Mouse (Mus musculus) testis, adult 2 months (tissue): ENCODE measurements around the gene Per3. TPM values are rescaled to one million over a fixed set of nuclear protein-coding genes. Genes with fewer than 3 reads are reported as not detected.

Experiments
- H3K27ac ChIP-seq: fragments of 200-500 bp; 2 replicates; pipeline ENCODE4 v1.5.1; 2012; ENCODE audit warnings: low read depth, low read length; ENCODE audit not compliant: control insufficient read depth, insufficient read depth
- H3K27me3 ChIP-seq: fragments of 200-500 bp; 2 replicates; pipeline ENCODE4 v1.6.1; 2012; ENCODE audit warnings: mild to moderate bottlenecking, low read length, moderate library complexity; ENCODE audit not compliant: control insufficient read depth, insufficient read depth
- H3K36me3 ChIP-seq: fragments of 200-500 bp; 2 replicates; pipeline ENCODE4 v1.6.1; 2012; ENCODE audit warnings: mild to moderate bottlenecking, low read length; ENCODE audit not compliant: control insufficient read depth, insufficient read depth
- H3K4me1 ChIP-seq: fragments of 200-500 bp; 2 replicates; pipeline ENCODE4 v1.6.1; 2012; ENCODE audit warnings: low read length; ENCODE audit not compliant: control insufficient read depth, insufficient read depth
- H3K4me3 ChIP-seq: fragments of 200-500 bp; 2 replicates; pipeline ENCODE4 v1.5.1; 2012; ENCODE audit warnings: low read depth, mild to moderate bottlenecking, low read length, moderate library complexity, mixed read lengths; ENCODE audit not compliant: control insufficient read depth
- CTCF ChIP-seq: fragments of 200-500 bp; IDR thresholded peaks from 2 replicates; pipeline ENCODE4 v1.5.1; 2012; ENCODE audit warnings: low read depth, mild to moderate bottlenecking, inconsistent platforms, low read length, moderate library complexity; ENCODE audit not compliant: control insufficient read depth, insufficient read depth, insufficient replicate concordance
- POLR2A ChIP-seq: fragments of 200-500 bp; IDR thresholded peaks from 2 replicates; pipeline ENCODE4 v1.6.1; 2012; ENCODE audit warnings: low read depth, mild to moderate bottlenecking, inconsistent platforms, low read length, moderate library complexity; ENCODE audit not compliant: control insufficient read depth
- polyA plus RNA-seq: library from polyadenylated mRNA; depleted of rRNA; stranded (reverse); fragments of >200 nt; gene quantifications from 2 replicates; pipeline ENCODE4 v1.2.3, GENCODE M21; 2012

Per3 gene
- polyA plus RNA-seq, 1 experiment, result 5.7 TPM

DNA sequence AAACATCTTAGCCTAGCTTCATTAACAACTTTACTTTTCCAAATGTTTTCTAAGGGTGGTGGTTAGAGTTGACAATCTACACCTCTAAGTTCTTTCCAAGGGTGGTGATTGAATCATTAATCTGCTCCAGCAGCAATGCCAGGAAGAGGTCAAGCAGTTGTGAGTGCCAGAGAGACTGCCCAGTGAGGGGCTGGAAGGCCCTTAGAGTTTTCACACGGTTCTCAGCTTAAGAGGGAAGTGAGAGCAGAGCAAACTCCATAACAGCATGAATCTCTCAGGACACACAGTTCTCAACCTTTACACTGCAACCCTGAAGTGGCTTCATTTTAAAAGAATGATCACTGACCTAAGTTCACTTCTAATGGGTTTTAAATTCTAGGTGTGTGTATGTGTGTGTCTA, 69.3 kb downstream of the Per3 start:
- Histone ChIP-seq H3K27me3 (no peaks in the 10 kb centered on the region), H3K4me3 (no peak overlapping the region), H3K4me1 (no peaks in the 10 kb centered on the region), H3K36me3 (no peaks in the 10 kb centered on the region), H3K27ac (no peak overlapping the region)
- TF ChIP-seq CTCF, result no peak
- TF ChIP-seq POLR2A, result no peak

DNA sequence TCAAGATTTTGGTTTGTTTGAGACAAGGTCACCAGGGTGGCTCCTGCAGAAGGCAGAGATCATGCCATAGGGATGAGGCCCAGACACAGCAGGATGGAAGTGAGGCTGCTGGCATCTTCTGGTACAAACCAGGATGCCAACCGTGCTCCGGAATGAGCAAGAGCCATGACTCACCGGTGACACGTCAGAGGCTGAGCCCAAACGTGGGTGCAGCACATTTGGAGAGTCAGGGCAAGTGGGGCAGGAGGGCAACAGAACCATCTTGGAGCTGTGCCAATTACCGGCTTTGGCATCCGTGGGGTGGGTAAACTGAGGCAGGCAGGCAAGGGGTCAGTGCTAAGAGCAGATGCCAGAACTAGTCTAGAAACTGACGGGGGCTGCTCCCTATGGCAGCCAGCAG, 71.2 kb downstream of the Per3 start:
- TF ChIP-seq POLR2A (no peak), CTCF (no peak)
- H3K36me3 ChIP-seq, result no peaks in the 10 kb centered on the region
- no peaks in the 10 kb centered on the region for H3K4me1 ChIP-seq

GRCm38 (mm10) chr4:150968956-150969355, 75.5 kb downstream of the Per3 start:
- H3K36me3 ChIP-seq, result no peaks in the 10 kb centered on the region
- TF ChIP-seq CTCF (no peak), POLR2A (no peak)
- H3K4me3 ChIP-seq, result no peak overlapping the region
- H3K27me3 ChIP-seq, result no peaks in the 10 kb centered on the region
- H3K27ac ChIP-seq, result no peak overlapping the region
- peaks cover 16% of the 10 kb centered on the region for H3K4me1 ChIP-seq

More for the DNA sequence above, 71.2 kb downstream of the Per3 start:
- H3K27ac ChIP-seq, result no peak overlapping the region
- H3K27me3 ChIP-seq, result no peaks in the 10 kb centered on the region
- H3K4me3 ChIP-seq, result no peak overlapping the region

- Histone ChIP-seq H3K4me3 (no peak overlapping the region), H3K4me1 (peaks cover 16% of the 10 kb centered on the region), H3K27me3 (no peaks in the 10 kb centered on the region), H3K36me3 (no peaks in the 10 kb centered on the region), H3K27ac (no peak overlapping the region)
- TF ChIP-seq POLR2A, result no peak
- TF ChIP-seq CTCF, result peak; percentile 76
These were observed 77.9 kb downstream of the Per3 start for GRCm38 (mm10) chr4:150966556-150966955.

- no peak overlapping the region for H3K27ac ChIP-seq
- no peaks in the 10 kb centered on the region for H3K36me3 ChIP-seq
- TF ChIP-seq POLR2A, result no peak
- TF ChIP-seq CTCF, result peak; percentile 45; the same call in 1 of the 2 replicates
- H3K4me3 ChIP-seq, result no peak overlapping the region
- H3K27me3 ChIP-seq, result no peaks in the 10 kb centered on the region
- H3K4me1 ChIP-seq, result peaks cover 16% of the 10 kb centered on the region
These were observed 78.9 kb downstream of the Per3 start for GRCm38 (mm10) chr4:150965555-150965951.

GRCm38 (mm10) chr4:150964635-150965554, 79.6 kb downstream of the Per3 start:
- TF ChIP-seq CTCF (peak; percentile 82; the same call in 1 of the 2 replicates), POLR2A (no peak)
- no peak overlapping the region for H3K27ac ChIP-seq
- no peaks in the 10 kb centered on the region for H3K27me3 ChIP-seq
- H3K36me3 ChIP-seq, result no peaks in the 10 kb centered on the region
- peaks cover 16% of the 10 kb centered on the region for H3K4me1 ChIP-seq
- H3K4me3 ChIP-seq, result peak overlapping the region; percentile 39

DNA sequence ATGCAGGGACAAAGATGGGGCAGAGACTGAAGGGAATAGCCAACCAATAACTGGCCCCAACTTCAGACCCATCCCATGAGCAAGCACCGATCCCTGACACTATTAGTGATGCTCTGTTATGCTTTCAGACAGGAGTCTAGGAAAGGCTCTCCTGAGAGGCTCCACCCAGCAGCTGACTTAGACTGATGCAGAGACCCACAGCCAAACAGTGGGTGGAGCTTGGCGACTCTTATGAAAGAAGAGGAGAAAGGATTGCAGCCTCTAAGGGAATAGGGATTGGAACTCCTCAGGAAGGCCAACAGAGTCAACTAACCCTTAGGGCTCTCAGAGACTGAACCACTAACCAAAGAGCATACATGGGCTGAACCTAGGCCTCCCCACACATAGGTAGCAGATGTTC, 80.8 kb downstream of the Per3 start:
- Histone ChIP-seq H3K36me3 (no peaks in the 10 kb centered on the region), H3K27ac (no peak overlapping the region), H3K4me3 (no peak overlapping the region), H3K27me3 (no peaks in the 10 kb centered on the region), H3K4me1 (peaks cover 16% of the 10 kb centered on the region)
- TF ChIP-seq POLR2A (no peak), CTCF (no peak)

DNA sequence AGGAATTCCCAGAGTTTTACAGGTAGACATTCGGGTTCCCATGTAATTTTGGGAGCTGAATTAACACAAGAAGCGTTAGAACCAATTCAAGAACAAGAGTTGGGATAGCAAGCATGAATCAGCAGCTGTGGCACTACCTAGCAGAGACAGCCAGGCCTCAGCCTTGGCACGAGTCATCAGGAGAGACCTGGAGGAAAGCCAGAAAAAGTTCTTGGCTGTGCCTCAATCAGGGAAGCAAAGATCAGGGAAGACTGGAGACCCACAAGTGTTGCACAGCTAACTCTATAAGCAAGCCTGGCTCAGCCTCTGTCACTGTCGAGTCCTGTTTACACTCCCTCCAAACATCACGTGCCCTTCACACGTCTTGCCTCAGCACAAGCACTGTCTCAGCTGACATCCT, 82.2 kb downstream of the Per3 start:
- H3K27me3 ChIP-seq, result no peaks in the 10 kb centered on the region

More for the DNA sequence above, 82.2 kb downstream of the Per3 start:
- Histone ChIP-seq H3K27ac (no peak overlapping the region), H3K4me3 (no peak overlapping the region), H3K36me3 (no peaks in the 10 kb centered on the region), H3K4me1 (peaks cover 8% of the 10 kb centered on the region)
- TF ChIP-seq POLR2A (no peak), CTCF (no peak)
